Mouse (Mus musculus): ENCODE measurements around the gene Frem1. TPM values are rescaled to one million over a fixed set of nuclear protein-coding genes. Genes with fewer than 3 reads are reported as not detected.

The Frem1 gene
- polyA plus RNA-seq, 1 experiment from 2014 or later = 4.1 TPM

DNA sequence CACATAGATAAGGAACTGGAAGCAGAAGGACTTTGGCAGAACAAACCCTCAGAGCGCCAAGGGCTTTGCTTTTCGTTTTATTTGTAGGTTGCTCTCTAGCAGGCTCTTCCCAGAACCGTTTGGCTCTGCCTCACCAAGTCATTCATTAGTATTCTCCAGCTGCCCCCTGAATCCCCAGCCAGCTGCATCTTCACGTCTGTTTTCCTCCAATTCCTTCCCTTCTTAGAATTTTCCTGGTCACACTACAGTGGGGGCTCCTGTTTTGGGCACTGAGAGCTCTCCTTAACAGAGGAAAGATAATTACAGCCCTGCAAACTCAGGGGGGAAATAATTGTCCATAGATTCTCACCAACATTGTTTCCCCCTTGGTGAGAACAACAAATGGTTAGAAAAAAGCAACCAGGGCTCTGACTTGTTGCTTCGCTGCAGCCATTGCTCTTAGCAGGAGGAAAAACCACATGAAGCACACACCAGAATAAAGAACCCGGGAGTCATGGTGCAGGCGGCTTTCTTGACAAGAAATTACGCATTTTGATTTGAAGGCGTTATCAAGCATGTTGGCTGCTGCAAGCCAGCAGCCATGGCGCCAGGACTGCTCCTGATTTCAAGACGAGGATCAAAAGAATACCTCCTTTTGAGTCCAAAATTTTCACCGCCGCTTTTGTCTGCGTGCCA, 136.0 kb downstream of the Frem1 start:
- H3K4me3 ChIP-seq (ENCODE audit: low read length) = no peak overlapping the region

GRCm38 (mm10) chr4:82915576-82915975, 136.6 kb downstream of the Frem1 start:
- no peak for ATAC-seq
- Histone ChIP-seq H3K4me3 (ENCODE audit: low read length) (no peak overlapping the region), H3K4me2 (ENCODE audit: low read depth, low read length) (no peak overlapping the region), H3K36me3 (ENCODE audit: control insufficient read depth, insufficient read depth, low read length) (no peaks in the 10 kb centered on the region), H3K9ac (ENCODE audit: low read depth, low read length) (no peak overlapping the region), H3K27me3 (replicated peaks; ENCODE audit: control insufficient read depth, insufficient read depth, low read length) (no peaks in the 10 kb centered on the region), H3K9me3 (ENCODE audit: control insufficient read depth, low read length) (no peaks in the 10 kb centered on the region), H3K27ac (ENCODE audit: low read length) (no peak overlapping the region), H3K4me1 (ENCODE audit: control insufficient read depth, insufficient read depth, low read length) (peaks cover 10% of the 10 kb centered on the region; the same call in 1 of the 2 replicates)
- 43% methylated on average over 7 of the region's 7 CpGs for WGBS

More for the DNA sequence above, 136.0 kb downstream of the Frem1 start:
- Histone ChIP-seq H3K9me3 (ENCODE audit: control insufficient read depth, low read length) (no peaks in the 10 kb centered on the region), H3K27ac (ENCODE audit: low read length) (peak overlapping the region; percentile 7; the same call in 1 of the 2 replicates), H3K4me1 (ENCODE audit: control insufficient read depth, insufficient read depth, low read length) (peaks cover 10% of the 10 kb centered on the region; the same call in 1 of the 2 replicates), H3K36me3 (ENCODE audit: control insufficient read depth, insufficient read depth, low read length) (no peaks in the 10 kb centered on the region), H3K4me2 (ENCODE audit: low read depth, low read length) (no peak overlapping the region), H3K9ac (ENCODE audit: low read depth, low read length) (no peak overlapping the region), H3K27me3 (replicated peaks; ENCODE audit: control insufficient read depth, insufficient read depth, low read length) (no peaks in the 10 kb centered on the region)
- ATAC-seq = no peak
- 54% methylated on average over 14 of the region's 14 CpGs for WGBS

- H3K27me3 ChIP-seq (replicated peaks; ENCODE audit: control insufficient read depth, insufficient read depth, low read length) = no peaks in the 10 kb centered on the region
- no peaks in the 10 kb centered on the region for H3K36me3 ChIP-seq (ENCODE audit: control insufficient read depth, insufficient read depth, low read length)
- ATAC-seq = no peak
- peaks cover 10% of the 10 kb centered on the region; the same call in 1 of the 2 replicates for H3K4me1 ChIP-seq (ENCODE audit: control insufficient read depth, insufficient read depth, low read length)
- no peak overlapping the region for H3K9ac ChIP-seq (ENCODE audit: low read depth, low read length)
- 75% methylated on average over 11 of the region's 11 CpGs for WGBS
- H3K27ac ChIP-seq (ENCODE audit: low read length) = no peak overlapping the region
- H3K4me2 ChIP-seq (ENCODE audit: low read depth, low read length) = no peak overlapping the region
- no peaks in the 10 kb centered on the region for H3K9me3 ChIP-seq (ENCODE audit: control insufficient read depth, low read length)
- no peak overlapping the region for H3K4me3 ChIP-seq (ENCODE audit: low read length)
These were observed 137.5 kb downstream of the Frem1 start for GRCm38 (mm10) chr4:82914601-82915143.

DNA sequence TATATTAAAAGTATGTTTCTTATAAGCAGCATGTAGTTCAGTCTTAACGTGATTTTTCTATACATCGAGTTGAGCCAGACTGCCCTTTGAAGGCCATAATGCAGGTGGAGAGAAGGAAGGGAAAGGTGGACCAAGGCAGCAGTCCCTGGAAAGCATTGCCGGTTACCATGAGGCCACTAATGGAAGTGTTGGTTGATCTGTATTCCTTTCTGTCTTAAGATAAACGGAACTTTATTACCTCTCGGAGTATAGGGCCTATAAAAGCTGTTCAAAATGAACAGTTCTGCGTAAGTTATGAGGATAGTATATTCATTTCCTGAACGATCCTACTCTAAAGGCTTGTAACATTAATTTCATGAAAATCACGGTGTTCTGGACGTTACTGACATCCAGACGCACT, 156.9 kb downstream of the Frem1 start:
- Histone ChIP-seq H3K4me1 (ENCODE audit: control insufficient read depth, insufficient read depth, low read length) (no peaks in the 10 kb centered on the region; the same call in 1 of the 2 replicates), H3K9ac (ENCODE audit: low read depth, low read length) (no peak overlapping the region), H3K27ac (ENCODE audit: low read length) (0 out of 2 replicates have a peak overlapping the region, but pooled peaks have one; percentile 24), H3K36me3 (ENCODE audit: control insufficient read depth, insufficient read depth, low read length) (no peaks in the 10 kb centered on the region), H3K9me3 (ENCODE audit: control insufficient read depth, low read length) (no peaks in the 10 kb centered on the region), H3K4me2 (ENCODE audit: low read depth, low read length) (no peak overlapping the region), H3K27me3 (replicated peaks; ENCODE audit: control insufficient read depth, insufficient read depth, low read length) (no peaks in the 10 kb centered on the region), H3K4me3 (ENCODE audit: low read length) (no peak overlapping the region)
- 63% methylated on average over 10 of the region's 10 CpGs for WGBS
- peak; percentile 53; the same call in 1 of the 2 replicates for ATAC-seq

DNA sequence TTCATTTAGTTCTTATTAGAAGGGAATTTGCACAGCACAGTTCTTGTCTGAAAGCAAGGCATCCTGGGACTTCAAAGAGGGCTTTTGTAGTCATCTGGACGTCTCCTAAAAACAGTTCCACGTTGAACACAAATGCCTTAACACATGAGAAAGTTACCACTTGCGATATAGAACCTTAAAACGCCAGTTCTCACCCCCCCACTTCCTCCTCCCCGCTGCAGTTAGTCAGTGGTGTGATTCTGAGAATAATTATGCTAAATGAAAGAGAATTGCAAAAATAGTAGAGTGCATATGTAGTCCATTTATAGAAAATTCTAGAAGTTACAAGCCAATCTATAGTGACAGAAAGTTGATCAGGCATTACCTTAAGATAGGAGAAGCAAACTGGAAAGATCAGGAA, 159.9 kb downstream of the Frem1 start:
- Histone ChIP-seq H3K27ac (ENCODE audit: low read length) (no peak overlapping the region), H3K36me3 (ENCODE audit: control insufficient read depth, insufficient read depth, low read length) (no peaks in the 10 kb centered on the region), H3K4me3 (ENCODE audit: low read length) (no peak overlapping the region), H3K9me3 (ENCODE audit: control insufficient read depth, low read length) (no peaks in the 10 kb centered on the region), H3K9ac (ENCODE audit: low read depth, low read length) (no peak overlapping the region), H3K27me3 (replicated peaks; ENCODE audit: control insufficient read depth, insufficient read depth, low read length) (no peaks in the 10 kb centered on the region), H3K4me1 (ENCODE audit: control insufficient read depth, insufficient read depth, low read length) (no peaks in the 10 kb centered on the region; the same call in 1 of the 2 replicates), H3K4me2 (ENCODE audit: low read depth, low read length) (no peak overlapping the region)
- 86% methylated on average over 5 of the region's 5 CpGs for WGBS
- ATAC-seq = no peak

GRCm38 (mm10) chr4:82891566-82891965, 160.6 kb downstream of the Frem1 start:
- Histone ChIP-seq H3K9me3 (ENCODE audit: control insufficient read depth, low read length) (no peaks in the 10 kb centered on the region), H3K36me3 (ENCODE audit: control insufficient read depth, insufficient read depth, low read length) (no peaks in the 10 kb centered on the region), H3K27me3 (replicated peaks; ENCODE audit: control insufficient read depth, insufficient read depth, low read length) (no peaks in the 10 kb centered on the region), H3K27ac (ENCODE audit: low read length) (no peak overlapping the region), H3K4me3 (ENCODE audit: low read length) (no peak overlapping the region), H3K9ac (ENCODE audit: low read depth, low read length) (no peak overlapping the region), H3K4me2 (ENCODE audit: low read depth, low read length) (no peak overlapping the region), H3K4me1 (ENCODE audit: control insufficient read depth, insufficient read depth, low read length) (no peaks in the 10 kb centered on the region; the same call in 1 of the 2 replicates)
- 69% methylated on average over 2 of the region's 2 CpGs for WGBS
- no peak for ATAC-seq

DNA sequence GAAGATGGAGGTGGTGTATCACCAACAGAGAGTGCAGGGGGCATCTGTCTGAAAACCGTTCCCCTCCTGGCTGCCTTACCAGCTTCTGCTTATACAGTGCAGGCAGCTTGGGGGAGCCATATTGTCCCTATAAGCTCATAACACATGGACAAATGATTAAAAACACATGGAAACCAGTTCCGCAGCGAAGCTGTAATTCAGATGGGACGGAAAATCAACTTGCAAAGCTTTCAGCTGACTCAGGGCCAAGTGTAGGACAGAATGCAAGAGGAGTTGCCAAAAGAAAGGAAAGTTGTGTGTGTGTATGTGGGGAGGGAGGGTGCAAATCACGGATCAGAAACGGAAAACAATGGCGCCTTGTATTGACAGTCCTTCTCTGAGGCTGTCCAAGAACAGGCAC, 161.1 kb downstream of the Frem1 start:
- no peaks in the 10 kb centered on the region for H3K9me3 ChIP-seq (ENCODE audit: control insufficient read depth, low read length)
- 0 out of 2 replicates have a peak, but pooled peaks have one; percentile 44 for ATAC-seq

GRCm38 (mm10) chr4:82890585-82890984, 161.6 kb downstream of the Frem1 start:
- no peak overlapping the region for H3K9ac ChIP-seq (ENCODE audit: low read depth, low read length)
- ATAC-seq = no peak
- 64% methylated on average over 4 of the region's 4 CpGs for WGBS

More for the DNA sequence above, 161.1 kb downstream of the Frem1 start:
- no peak overlapping the region for H3K9ac ChIP-seq (ENCODE audit: low read depth, low read length)
- WGBS = 49% methylated on average over 7 of the region's 7 CpGs
- no peaks in the 10 kb centered on the region for H3K27me3 ChIP-seq (replicated peaks; ENCODE audit: control insufficient read depth, insufficient read depth, low read length)
- H3K4me3 ChIP-seq (ENCODE audit: low read length) = no peak overlapping the region
- no peak overlapping the region for H3K4me2 ChIP-seq (ENCODE audit: low read depth, low read length)
- H3K4me1 ChIP-seq (ENCODE audit: control insufficient read depth, insufficient read depth, low read length) = no peaks in the 10 kb centered on the region; the same call in 1 of the 2 replicates
- peak overlapping the region; percentile 13; the same call in 1 of the 2 replicates for H3K27ac ChIP-seq (ENCODE audit: low read length)
- no peaks in the 10 kb centered on the region for H3K36me3 ChIP-seq (ENCODE audit: control insufficient read depth, insufficient read depth, low read length)

DNA sequence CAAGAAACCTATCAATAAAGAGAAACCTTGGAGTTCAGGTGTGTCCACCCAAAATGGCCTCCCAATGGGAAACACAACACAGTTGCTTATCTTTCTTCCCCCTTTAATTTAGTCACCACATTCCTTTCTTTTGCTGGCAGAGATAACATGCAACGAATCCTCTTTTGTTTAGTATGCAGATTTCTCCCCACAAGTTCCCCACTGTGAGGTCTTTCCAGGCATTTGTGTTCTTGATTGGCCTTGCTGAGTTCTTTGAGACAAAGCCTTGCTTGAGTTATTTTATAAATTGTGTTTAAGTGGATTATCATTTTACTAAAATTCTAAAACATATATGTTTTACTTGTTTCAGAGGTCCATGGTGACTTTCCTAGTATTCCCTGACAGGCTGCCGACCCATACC, 166.0 kb downstream of the Frem1 start:
- no peaks in the 10 kb centered on the region; the same call in 1 of the 2 replicates for H3K4me1 ChIP-seq (ENCODE audit: control insufficient read depth, insufficient read depth, low read length)
- no peaks in the 10 kb centered on the region for H3K36me3 ChIP-seq (ENCODE audit: control insufficient read depth, insufficient read depth, low read length)
- no peak overlapping the region for H3K9ac ChIP-seq (ENCODE audit: low read depth, low read length)
- H3K4me3 ChIP-seq (ENCODE audit: low read length) = no peak overlapping the region
- no peak overlapping the region for H3K27ac ChIP-seq (ENCODE audit: low read length)
- no peaks in the 10 kb centered on the region for H3K27me3 ChIP-seq (replicated peaks; ENCODE audit: control insufficient read depth, insufficient read depth, low read length)
- no peaks in the 10 kb centered on the region for H3K9me3 ChIP-seq (ENCODE audit: control insufficient read depth, low read length)
- 62% methylated on average over 2 of the region's 2 CpGs for WGBS
- no peak overlapping the region for H3K4me2 ChIP-seq (ENCODE audit: low read depth, low read length)
- no peak for ATAC-seq

More at GRCm38 (mm10) chr4:82890585-82890984, 161.6 kb downstream of the Frem1 start:
- H3K4me1 ChIP-seq (ENCODE audit: control insufficient read depth, insufficient read depth, low read length) = no peaks in the 10 kb centered on the region; the same call in 1 of the 2 replicates
- H3K4me2 ChIP-seq (ENCODE audit: low read depth, low read length) = no peak overlapping the region
- H3K4me3 ChIP-seq (ENCODE audit: low read length) = no peak overlapping the region
- H3K27me3 ChIP-seq (replicated peaks; ENCODE audit: control insufficient read depth, insufficient read depth, low read length) = no peaks in the 10 kb centered on the region
- H3K36me3 ChIP-seq (ENCODE audit: control insufficient read depth, insufficient read depth, low read length) = no peaks in the 10 kb centered on the region
- no peaks in the 10 kb centered on the region for H3K9me3 ChIP-seq (ENCODE audit: control insufficient read depth, low read length)
- H3K27ac ChIP-seq (ENCODE audit: low read length) = peak overlapping the region; percentile 13; the same call in 1 of the 2 replicates

All from intestine, embryonic 16.5 days (tissue).